Mouse (Mus musculus) adrenal gland, adult 8-10 months (tissue): ENCODE results near the gene Acad8. TPM values are rescaled to one million over a fixed set of nuclear protein-coding genes. Genes with fewer than 3 reads are reported as not detected.
A peak's percentile ranks its signal among the peaks of the same experiment; 100 is the strongest.

Source experiments
- DNase-seq: peaks from one replicate; pipeline ENCODE4 v3.0.0; 2022
- total RNA-seq, 4 experiments: library from RNA; stranded (reverse); gene quantifications; 2 replicates each; pipeline ENCODE4 v1.2.4; 2022

Gene Acad8
- total RNA-seq, 4 experiments from 2014 or later, result 88.0 to 99.3 (median 96.0) TPM

DNA sequence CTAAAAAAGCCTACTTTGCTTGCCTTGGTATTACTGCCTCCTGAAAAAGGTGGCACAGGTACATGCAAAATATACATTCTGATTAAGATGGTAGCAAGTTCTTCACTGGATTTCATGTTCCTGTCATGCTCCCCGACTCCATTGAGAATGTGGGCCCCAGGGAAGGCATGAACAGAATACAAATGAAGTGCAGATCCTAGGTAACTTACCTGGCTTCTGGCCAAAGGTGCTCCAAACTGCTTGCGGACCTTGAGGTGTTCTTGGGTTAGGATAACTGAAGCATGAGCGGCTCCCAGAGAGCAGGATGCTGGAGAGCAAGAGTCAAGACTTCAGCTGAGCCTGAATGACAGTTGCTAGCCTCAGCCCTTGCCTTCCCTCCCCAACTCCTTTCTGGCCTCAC is 20.6 kb downstream of the Acad8 start:
- no peak for DNase-seq

GRCm38 (mm10) chr9:26977754-26978153 is 21.6 kb downstream of the Acad8 start:
- DNase-seq, result no peak

DNA sequence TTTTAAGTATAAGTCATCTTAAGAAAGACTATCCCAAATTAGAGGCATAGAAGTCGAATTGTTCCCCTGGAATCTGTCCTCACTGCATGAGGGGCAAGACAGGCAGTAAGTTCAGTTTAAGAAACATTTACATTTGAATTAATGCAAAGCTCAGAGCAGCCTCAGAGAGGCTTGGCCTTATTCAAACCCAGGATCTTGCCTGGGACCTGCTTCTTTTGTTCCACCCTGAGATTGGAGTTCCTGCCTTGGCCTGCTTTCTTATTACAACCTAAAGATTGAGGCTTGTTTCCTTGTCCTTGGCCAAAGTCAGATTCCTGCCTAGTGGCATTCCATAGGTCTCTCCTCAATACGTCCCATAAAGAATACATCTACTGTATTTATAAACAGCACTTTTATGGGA is 51.6 kb downstream of the Acad8 start:
- no peak for DNase-seq

DNA sequence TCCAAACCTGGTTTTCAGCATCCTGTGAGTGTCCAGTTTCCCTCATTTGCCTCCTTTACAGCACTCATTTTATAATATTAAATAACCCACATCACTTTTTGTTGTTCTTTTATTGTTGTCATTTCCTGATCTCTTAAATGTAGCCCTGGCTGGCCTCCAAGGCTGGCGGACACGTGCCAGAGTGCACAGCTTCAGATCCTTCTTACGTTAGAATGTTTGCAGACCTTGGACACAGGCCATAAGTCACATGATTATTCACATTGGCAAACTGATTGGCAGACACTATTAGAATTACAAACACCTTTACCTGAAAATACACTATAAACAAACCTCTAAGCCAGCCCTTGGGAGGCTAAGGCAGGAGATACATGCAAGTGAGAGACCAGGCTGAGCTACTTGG is 75.2 kb downstream of the Acad8 start:
- peak; percentile 30 for DNase-seq

Other genes with a start within 250 kb of the Acad8 start
- 10 to 100 TPM in 2 of 4 experiments, 1 to 10 TPM in 2; 4.8 to 23.3 (median 10.1) TPM for gene Glb1l2, start 193.1 kb downstream of the Acad8 start, total RNA-seq
- gene Glb1l3, start 138.7 kb downstream of the Acad8 start, total RNA-seq, result 1 to 10 TPM; 1.1 to 2.6 (median 1.6) TPM
- not detected for gene Gm1110, start 76.5 kb downstream of the Acad8 start, total RNA-seq
- gene Thyn1, start 144 bp upstream of the Acad8 start, total RNA-seq, result 10 to 100 TPM; 44.9 to 56.8 (median 49.1) TPM
- gene Vps26b, start 30.5 kb upstream of the Acad8 start, total RNA-seq, result 10 to 100 TPM; 42.2 to 49.8 (median 44.1) TPM
- 10 to 100 TPM; 13.0 to 20.1 (median 16.3) TPM for gene Ncapd3, start 30.6 kb upstream of the Acad8 start, total RNA-seq
- gene Jam3, start 155.9 kb upstream of the Acad8 start, total RNA-seq, result 10 to 100 TPM; 40.4 to 55.7 (median 47.1) TPM